Mouse (Mus musculus) E14TG2a.4 (cell line): ENCODE results near the gene Arnt2.

Source experiments
- H3K27me3 ChIP-seq: 2 replicates; pipeline ENCODE4 v1.6.1; 2014; ENCODE audit warnings: low read length, control low read depth; ENCODE audit not compliant: insufficient read depth
- H3K36me3 ChIP-seq: 2 replicates; pipeline ENCODE4 v1.6.1; 2014; ENCODE audit warnings: low read length, control low read depth; ENCODE audit not compliant: insufficient read depth
- H3K4me1 ChIP-seq: replicated peaks from 2 replicates; pipeline ENCODE4 v1.6.1; 2014; ENCODE audit warnings: low read depth, low read length, control low read depth
- H3K4me3 ChIP-seq: replicated peaks from 2 replicates; pipeline ENCODE4 v1.5.1; 2014; ENCODE audit warnings: mild to moderate bottlenecking, low read length
- H3K9me3 ChIP-seq: 2 replicates; pipeline ENCODE4 v1.6.1; 2014; ENCODE audit warnings: low read length, control low read depth
- CTCF ChIP-seq: conservative IDR thresholded peaks from 2 replicates; pipeline ENCODE4 v1.5.1; 2014; ENCODE audit warnings: low read length
- NANOG ChIP-seq: IDR thresholded peaks from 2 replicates; pipeline ENCODE4 v1.6.1; 2014; ENCODE audit warnings: borderline replicate concordance, low read length, mixed read lengths
- POU5F1 ChIP-seq: IDR thresholded peaks from 2 replicates; pipeline ENCODE4 v1.6.1; 2014; ENCODE audit warnings: low read length, borderline replicate concordance

The Arnt2 gene

GRCm38 (mm10) chr7:84362711-84363110 lies 47.3 kb downstream of the Arnt2 start:
- H3K9me3 ChIP-seq: no peaks in the 10 kb centered on the region
- H3K4me1 ChIP-seq: peaks cover 42% of the 10 kb centered on the region
- TF ChIP-seq POU5F1 (no peak), NANOG (no peak), CTCF (no peak)
- no peaks in the 10 kb centered on the region for H3K36me3 ChIP-seq
- H3K27me3 ChIP-seq: no peaks in the 10 kb centered on the region; the same call in 1 of the 2 replicates
- no peak overlapping the region for H3K4me3 ChIP-seq

GRCm38 (mm10) chr7:84361086-84361684 lies 48.8 kb downstream of the Arnt2 start:
- Histone ChIP-seq H3K4me3 (no peak overlapping the region), H3K4me1 (peaks cover 42% of the 10 kb centered on the region), H3K27me3 (no peaks in the 10 kb centered on the region; the same call in 1 of the 2 replicates), H3K36me3 (no peaks in the 10 kb centered on the region), H3K9me3 (no peaks in the 10 kb centered on the region)
- peak; percentile 31; the same call in 1 of the 2 replicates for TF ChIP-seq NANOG
- TF ChIP-seq POU5F1: no peak

- TF ChIP-seq NANOG: no peak
- TF ChIP-seq CTCF: no peak
- no peak for TF ChIP-seq POU5F1
- Histone ChIP-seq H3K4me3 (no peak overlapping the region), H3K9me3 (no peaks in the 10 kb centered on the region), H3K4me1 (peaks cover 35% of the 10 kb centered on the region), H3K36me3 (no peaks in the 10 kb centered on the region), H3K27me3 (no peaks in the 10 kb centered on the region)
Measured at GRCm38 (mm10) chr7:84358426-84358825, 51.5 kb downstream of the Arnt2 start.

GRCm38 (mm10) chr7:84355619-84356570 lies 54.1 kb downstream of the Arnt2 start:
- Histone ChIP-seq H3K27me3 (no peaks in the 10 kb centered on the region), H3K9me3 (no peaks in the 10 kb centered on the region), H3K4me3 (no peak overlapping the region), H3K4me1 (peaks cover 12% of the 10 kb centered on the region), H3K36me3 (no peaks in the 10 kb centered on the region)
- TF ChIP-seq POU5F1: no peak
- no peak for TF ChIP-seq NANOG
- TF ChIP-seq CTCF: peak; percentile 71

DNA sequence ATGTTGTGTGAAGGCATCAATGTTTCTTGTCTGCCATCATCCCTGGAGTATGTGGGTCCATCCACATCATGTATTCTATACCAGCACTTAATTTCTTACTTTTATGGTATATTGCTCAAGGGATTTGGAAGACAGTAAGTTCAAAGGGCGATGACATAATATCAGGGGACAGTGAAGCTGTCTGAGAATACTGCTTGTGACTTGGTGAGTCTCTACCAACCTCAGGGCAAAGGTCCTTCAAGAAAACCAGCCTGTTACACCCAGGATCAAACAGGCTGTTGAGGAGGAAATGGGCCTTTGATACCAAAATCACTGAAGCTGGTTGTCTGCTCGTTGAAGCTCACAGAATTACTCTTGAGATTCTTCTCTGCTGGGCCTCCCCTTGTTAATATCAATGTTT lies 55.1 kb downstream of the Arnt2 start:
- H3K4me1 ChIP-seq: peaks cover 1% of the 10 kb centered on the region; the same call in 1 of the 2 replicates
- H3K27me3 ChIP-seq: no peaks in the 10 kb centered on the region
- H3K4me3 ChIP-seq: no peak overlapping the region
- no peaks in the 10 kb centered on the region for H3K36me3 ChIP-seq
- TF ChIP-seq POU5F1 (no peak), NANOG (no peak), CTCF (no peak)
- no peaks in the 10 kb centered on the region for H3K9me3 ChIP-seq

DNA sequence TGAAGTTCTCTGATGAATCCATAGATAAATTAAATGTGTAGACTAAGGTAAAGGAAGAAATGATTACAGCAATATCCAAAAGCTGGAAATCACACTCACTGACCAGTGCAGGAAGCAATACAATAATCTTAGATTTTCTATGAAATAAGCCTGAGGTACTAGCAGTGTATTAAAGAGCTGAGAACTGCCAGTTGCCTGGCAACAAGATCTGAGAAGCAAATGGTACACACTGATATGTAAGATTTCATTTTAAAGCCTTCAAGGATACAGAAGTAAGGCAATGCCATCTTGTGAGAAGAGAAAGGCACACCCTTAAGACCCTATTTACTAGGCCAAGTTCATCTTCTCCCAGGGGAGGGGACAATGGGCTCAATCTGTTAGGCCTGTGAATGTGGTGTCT lies 59.4 kb downstream of the Arnt2 start:
- no peak for TF ChIP-seq NANOG
- TF ChIP-seq POU5F1: no peak
- TF ChIP-seq CTCF: no peak
- no peaks in the 10 kb centered on the region for H3K27me3 ChIP-seq
- H3K4me1 ChIP-seq: no peaks in the 10 kb centered on the region
- no peaks in the 10 kb centered on the region for H3K36me3 ChIP-seq
- no peaks in the 10 kb centered on the region for H3K9me3 ChIP-seq
- H3K4me3 ChIP-seq: no peak overlapping the region

DNA sequence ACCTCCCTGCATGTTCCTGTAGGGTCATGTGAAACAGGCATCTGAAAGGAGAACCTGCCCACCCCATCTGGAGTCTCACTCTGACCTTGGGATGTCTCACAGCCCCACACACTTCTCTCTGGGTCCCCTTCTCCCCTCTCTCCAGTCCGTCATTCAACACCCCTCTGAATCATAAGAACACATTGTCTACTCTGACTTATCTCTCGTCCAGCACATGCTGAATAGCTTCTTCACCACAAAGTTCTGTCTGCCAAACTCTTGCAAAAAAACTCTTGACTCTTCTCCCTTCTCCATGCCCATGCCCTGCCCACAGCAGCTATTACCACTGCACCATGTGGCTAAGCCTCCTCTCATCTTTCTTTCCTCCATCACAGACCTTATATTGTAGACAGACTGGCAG lies 60.0 kb downstream of the Arnt2 start:
- TF ChIP-seq POU5F1: no peak
- no peak for TF ChIP-seq CTCF
- no peak for TF ChIP-seq NANOG
- H3K36me3 ChIP-seq: no peaks in the 10 kb centered on the region
- H3K9me3 ChIP-seq: no peaks in the 10 kb centered on the region
- H3K4me1 ChIP-seq: no peaks in the 10 kb centered on the region
- H3K4me3 ChIP-seq: no peak overlapping the region
- no peaks in the 10 kb centered on the region for H3K27me3 ChIP-seq

- Histone ChIP-seq H3K36me3 (no peaks in the 10 kb centered on the region), H3K4me3 (no peak overlapping the region), H3K9me3 (no peaks in the 10 kb centered on the region), H3K27me3 (no peaks in the 10 kb centered on the region), H3K4me1 (no peaks in the 10 kb centered on the region)
- TF ChIP-seq NANOG (no peak), CTCF (no peak), POU5F1 (no peak)
Measured at GRCm38 (mm10) chr7:84348145-84348911, 61.6 kb downstream of the Arnt2 start.
